Mouse (Mus musculus): ENCODE measurements at regions not wholly inside any gene's neighbourhood (a gene's known extent, or its start where the extent isn't known, plus 50 kb on each side); places are given as distances from the start of the nearest gene placed in this dataset.

GRCm38 (mm10) chr12:26092311-26092710 lies 322.7 kb downstream of the Rnf144a start:
- Histone ChIP-seq H3K9ac (ENCODE audit: low read depth, low read length) (no peak overlapping the region), H3K27ac (no peak overlapping the region), H3K4me1 (ENCODE audit: control insufficient read depth, insufficient read depth, low read length) (no peaks in the 10 kb centered on the region), H3K79me2 (replicated peaks; ENCODE audit: control insufficient read depth, insufficient read depth, low read length) (no peaks in the 10 kb centered on the region), H3K4me3 (no peak overlapping the region), H3K36me3 (ENCODE audit: control insufficient read depth, insufficient read depth, low read length) (no peaks in the 10 kb centered on the region), H3K27me3 (ENCODE audit: control insufficient read depth, insufficient read depth, low read length) (no peaks in the 10 kb centered on the region)
- 70% methylated on average over 5 of the region's 5 CpGs for WGBS
- TF ChIP-seq CTCF (IDR thresholded peaks at IDR 0.05): no peak
- TF ChIP-seq EP300 (IDR thresholded peaks at IDR 0.05; ENCODE audit: insufficient read depth, low read depth, low read length): no peak
- no peak for TF ChIP-seq POLR2A (IDR thresholded peaks at IDR 0.05; ENCODE audit: insufficient read depth, low read depth, low read length)
- intact Hi-C loops (cut with DNase I): no loop called here
- DNase-seq: no peak

GRCm38 (mm10) chr12:26091865-26092264 lies 323.2 kb downstream of the Rnf144a start:
- intact Hi-C loops (cut with DNase I): no loop called here
- no peak overlapping the region for H3K27ac ChIP-seq
- no peak overlapping the region for H3K9ac ChIP-seq (ENCODE audit: low read depth, low read length)
- no peaks in the 10 kb centered on the region for H3K27me3 ChIP-seq (ENCODE audit: control insufficient read depth, insufficient read depth, low read length)
- TF ChIP-seq POLR2A (IDR thresholded peaks at IDR 0.05; ENCODE audit: insufficient read depth, low read depth, low read length): no peak
- TF ChIP-seq EP300 (IDR thresholded peaks at IDR 0.05; ENCODE audit: insufficient read depth, low read depth, low read length): no peak
- TF ChIP-seq CTCF (IDR thresholded peaks at IDR 0.05): no peak
- H3K4me3 ChIP-seq: no peak overlapping the region
- H3K4me1 ChIP-seq (ENCODE audit: control insufficient read depth, insufficient read depth, low read length): no peaks in the 10 kb centered on the region
- no peaks in the 10 kb centered on the region for H3K79me2 ChIP-seq (replicated peaks; ENCODE audit: control insufficient read depth, insufficient read depth, low read length)
- H3K36me3 ChIP-seq (ENCODE audit: control insufficient read depth, insufficient read depth, low read length): no peaks in the 10 kb centered on the region
- WGBS: 63% methylated on average over 3 of the region's 3 CpGs
- DNase-seq: no peak

DNA sequence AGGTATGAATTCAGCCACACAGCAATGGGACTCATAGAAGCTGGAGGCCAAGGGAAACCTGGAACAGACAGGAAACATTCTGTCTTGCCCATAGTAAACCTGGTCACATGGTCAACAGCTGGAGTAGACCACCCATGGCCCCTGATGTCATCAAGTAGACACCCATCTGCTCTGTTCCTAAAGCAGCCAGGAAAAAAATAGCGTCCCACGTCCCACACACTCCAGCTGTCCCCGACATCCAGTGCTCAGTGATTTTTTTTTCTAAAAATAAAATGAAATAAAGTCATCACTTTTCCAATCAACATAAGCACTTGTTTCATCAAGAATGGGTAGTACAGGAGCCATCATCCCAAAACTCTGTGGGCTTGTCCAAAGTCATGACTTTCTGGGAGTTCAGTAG lies 326.7 kb downstream of the Rnf144a start:
- DNase-seq: no peak
- Histone ChIP-seq H3K4me3 (no peak overlapping the region), H3K4me1 (ENCODE audit: control insufficient read depth, insufficient read depth, low read length) (no peaks in the 10 kb centered on the region), H3K9ac (ENCODE audit: low read depth, low read length) (no peak overlapping the region), H3K36me3 (ENCODE audit: control insufficient read depth, insufficient read depth, low read length) (no peaks in the 10 kb centered on the region), H3K27ac (no peak overlapping the region), H3K79me2 (replicated peaks; ENCODE audit: control insufficient read depth, insufficient read depth, low read length) (no peaks in the 10 kb centered on the region), H3K27me3 (ENCODE audit: control insufficient read depth, insufficient read depth, low read length) (no peaks in the 10 kb centered on the region)
- TF ChIP-seq POLR2A (IDR thresholded peaks at IDR 0.05; ENCODE audit: insufficient read depth, low read depth, low read length) (no peak), CTCF (IDR thresholded peaks at IDR 0.05) (no peak), EP300 (IDR thresholded peaks at IDR 0.05; ENCODE audit: insufficient read depth, low read depth, low read length) (no peak)
- intact Hi-C loops (cut with DNase I): no loop called here
- WGBS: 56% methylated on average over 3 of the region's 3 CpGs

DNA sequence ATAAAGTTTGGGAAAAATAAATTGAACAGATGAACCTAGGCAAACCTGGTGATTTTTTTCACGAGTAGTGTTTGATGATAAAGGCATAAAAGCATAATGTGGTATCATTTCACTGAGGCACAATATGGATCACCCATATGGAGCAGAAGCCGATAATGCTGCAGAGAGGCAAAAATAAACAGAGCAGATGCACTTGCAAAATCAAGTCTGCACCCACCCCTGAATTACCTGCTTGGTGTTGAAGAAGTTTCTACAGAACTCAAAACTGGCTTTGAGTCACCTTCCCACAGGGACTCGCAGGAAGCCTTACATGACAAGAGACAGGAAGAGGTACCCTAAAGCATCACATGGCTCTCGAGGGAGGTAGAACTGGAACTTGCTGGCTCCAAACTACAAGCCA lies 328.1 kb downstream of the Rnf144a start:
- 73% methylated on average over 4 of the region's 4 CpGs for WGBS
- Histone ChIP-seq H3K27me3 (ENCODE audit: control insufficient read depth, insufficient read depth, low read length) (no peaks in the 10 kb centered on the region), H3K4me1 (ENCODE audit: control insufficient read depth, insufficient read depth, low read length) (no peaks in the 10 kb centered on the region), H3K27ac (no peak overlapping the region), H3K36me3 (ENCODE audit: control insufficient read depth, insufficient read depth, low read length) (no peaks in the 10 kb centered on the region), H3K4me3 (no peak overlapping the region), H3K79me2 (replicated peaks; ENCODE audit: control insufficient read depth, insufficient read depth, low read length) (no peaks in the 10 kb centered on the region), H3K9ac (ENCODE audit: low read depth, low read length) (no peak overlapping the region)
- TF ChIP-seq CTCF (IDR thresholded peaks at IDR 0.05): no peak
- TF ChIP-seq POLR2A (IDR thresholded peaks at IDR 0.05; ENCODE audit: insufficient read depth, low read depth, low read length): no peak
- no peak for TF ChIP-seq EP300 (IDR thresholded peaks at IDR 0.05; ENCODE audit: insufficient read depth, low read depth, low read length)
- DNase-seq: no peak
- intact Hi-C loops (cut with DNase I): no loop called here

- Histone ChIP-seq H3K79me2 (replicated peaks; ENCODE audit: control insufficient read depth, insufficient read depth, low read length) (no peaks in the 10 kb centered on the region), H3K9ac (ENCODE audit: low read depth, low read length) (no peak overlapping the region), H3K4me3 (no peak overlapping the region), H3K27me3 (ENCODE audit: control insufficient read depth, insufficient read depth, low read length) (no peaks in the 10 kb centered on the region), H3K36me3 (ENCODE audit: control insufficient read depth, insufficient read depth, low read length) (no peaks in the 10 kb centered on the region), H3K4me1 (ENCODE audit: control insufficient read depth, insufficient read depth, low read length) (no peaks in the 10 kb centered on the region), H3K27ac (no peak overlapping the region)
- intact Hi-C loops (cut with DNase I): no loop called here
- DNase-seq: no peak
- TF ChIP-seq POLR2A (IDR thresholded peaks at IDR 0.05; ENCODE audit: insufficient read depth, low read depth, low read length) (no peak), CTCF (IDR thresholded peaks at IDR 0.05) (no peak), EP300 (IDR thresholded peaks at IDR 0.05; ENCODE audit: insufficient read depth, low read depth, low read length) (no peak)
- 79% methylated on average over 3 of the region's 3 CpGs for WGBS
These were observed 328.6 kb downstream of the Rnf144a start for GRCm38 (mm10) chr12:26086414-26086813.

DNA sequence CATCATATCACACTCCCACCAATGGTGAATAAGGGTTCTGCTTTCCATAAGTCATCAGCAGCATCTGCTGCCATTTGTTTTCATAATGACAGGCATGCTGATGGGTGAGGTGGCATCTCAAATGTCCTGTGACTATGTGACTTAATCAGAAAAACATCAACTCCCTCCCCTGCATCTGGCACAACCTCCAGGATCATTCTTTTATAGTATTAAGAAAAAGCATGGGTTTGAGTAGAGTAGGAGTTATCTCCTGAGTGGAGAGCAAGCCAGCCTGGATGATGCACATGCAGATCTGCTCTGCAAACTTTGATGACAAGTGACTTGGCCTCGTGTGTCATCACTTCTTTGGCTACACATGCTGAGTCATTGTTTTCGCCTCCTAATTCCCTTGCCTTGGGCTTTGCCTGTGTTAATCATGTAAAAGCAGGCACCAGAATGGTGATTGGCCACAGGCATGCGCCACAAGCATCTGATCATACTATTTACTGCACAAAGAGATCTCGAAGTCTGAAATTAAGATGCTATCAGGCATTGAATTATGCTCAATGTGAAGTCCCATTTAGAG lies 335.9 kb downstream of the Rnf144a start:
- no peaks in the 10 kb centered on the region for H3K27me3 ChIP-seq (ENCODE audit: control insufficient read depth, insufficient read depth, low read length)
- H3K79me2 ChIP-seq (replicated peaks; ENCODE audit: control insufficient read depth, insufficient read depth, low read length): no peaks in the 10 kb centered on the region
- no peak overlapping the region for H3K27ac ChIP-seq
- no peaks in the 10 kb centered on the region for H3K36me3 ChIP-seq (ENCODE audit: control insufficient read depth, insufficient read depth, low read length)
- no peak overlapping the region for H3K4me3 ChIP-seq
- intact Hi-C loops (cut with DNase I): loop anchor here (10.0 kb wide), 1 partner anchor 214 kb away; no protein-coding TSS in a partner anchor
- TF ChIP-seq EP300 (IDR thresholded peaks at IDR 0.05; ENCODE audit: insufficient read depth, low read depth, low read length) (no peak), POLR2A (IDR thresholded peaks at IDR 0.05; ENCODE audit: insufficient read depth, low read depth, low read length) (no peak), CTCF (IDR thresholded peaks at IDR 0.05) (no peak)
- 60% methylated on average over 4 of the region's 4 CpGs for WGBS
- no peak for DNase-seq
- H3K9ac ChIP-seq (ENCODE audit: low read depth, low read length): no peak overlapping the region
- no peaks in the 10 kb centered on the region for H3K4me1 ChIP-seq (ENCODE audit: control insufficient read depth, insufficient read depth, low read length)
